Comparison of ENCODE assay signal across 18 mouse cellular contexts in the genomic region with DNA sequence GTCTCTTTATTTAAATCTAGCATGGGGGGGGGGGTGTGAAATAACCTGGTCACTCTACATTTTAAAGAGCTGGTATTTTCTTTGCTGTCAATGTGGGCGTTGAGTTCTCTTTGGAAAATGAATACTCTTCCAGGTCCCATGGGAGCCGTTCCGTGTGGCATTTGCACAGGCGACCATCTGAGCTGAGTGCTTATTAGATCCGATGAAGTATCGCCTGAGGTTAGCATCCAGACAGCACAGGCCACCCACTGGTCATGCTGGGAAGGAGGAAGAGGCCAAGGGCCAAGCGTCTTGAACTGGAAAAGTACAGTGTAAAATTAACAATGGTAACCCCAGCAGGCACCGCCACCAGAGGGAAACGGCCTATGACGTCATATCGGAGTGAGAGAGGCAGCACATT. TPM values are rescaled to one million over a fixed set of nuclear protein-coding genes. Genes with fewer than 3 reads are reported as not detected.
DNase-seq lines count a peak whose midpoint lies in the region; ATAC-seq and TF ChIP-seq lines count a peak whose summit lies in the region.
"Had no signal": no experiment of that assay in that cellular context is flagged by ENCODE, and none has a peak within 500 bp of the region (broad histone marks: within the 10 kb centered on the region; RNA-seq: fewer than 3 reads in every experiment).

No protein-coding gene starts in this region.

- no peak overlapping the region for H3K4me3 ChIP-seq in hindbrain, embryonic 11.5 days (ENCODE audit: low read depth, low read length)
- H3K4me3 ChIP-seq in hindbrain, embryonic 13.5 days, result no peak overlapping the region
- H3K4me3 ChIP-seq in testis, adult 2 months (ENCODE audit: control insufficient read depth, low read depth, low read length), result peak overlapping the region; percentile 56
- H3K4me3 ChIP-seq in thymus, adult 2 months (ENCODE audit: control insufficient read depth, insufficient read depth, low read length), result no peak overlapping the region
- H3K4me3 ChIP-seq in heart, adult 2 months, result no peak overlapping the region
- H3K4me3 ChIP-seq: forebrain, embryonic 12.5 days; midbrain, embryonic 12.5 days; stomach, embryonic 15.5 days had no signal

- DNase-seq in hindbrain, embryonic 11.5 days (ENCODE audit: low spot score), result peak; percentile 51
- no peak for DNase-seq in testis, postnatal 14 days (ENCODE audit: low spot score)
- peak; percentile 25 to 27 for DNase-seq in cerebellum, postnatal 25 days
- no peak for DNase-seq in thymus, adult 2 months
- DNase-seq in heart, adult 2 months, result no peak
- DNase-seq: gastrocnemius, postnatal 14 days; heart, postnatal 10 days; kidney, adult 2 months; lung, adult 2 months; lung, postnatal 4 days; spleen, adult 18-20 months; thymus, postnatal 14 days had no signal

- 55% methylated on average over 11 of the region's 11 CpGs for WGBS in hindbrain, embryonic 11.5 days
- WGBS in hindbrain, embryonic 13.5 days, result 43% methylated on average over 11 of the region's 11 CpGs
- 96% methylated on average over 11 of the region's 11 CpGs for WGBS in thymus, adult 2 months
- WGBS in heart, adult 2 months, result 64% methylated on average over 11 of the region's 11 CpGs

- H3K27ac ChIP-seq in hindbrain, embryonic 11.5 days (ENCODE audit: low read depth, low read length), result no peak overlapping the region
- no peak overlapping the region for H3K27ac ChIP-seq in hindbrain, embryonic 13.5 days
- H3K27ac ChIP-seq in testis, adult 2 months (ENCODE audit: control insufficient read depth, insufficient read depth, low read depth, low read length), result no peak overlapping the region
- H3K27ac ChIP-seq in thymus, adult 2 months (ENCODE audit: control insufficient read depth, insufficient read depth, low read length), result no peak overlapping the region
- no peak overlapping the region for H3K27ac ChIP-seq in heart, adult 2 months
- H3K27ac ChIP-seq: forebrain, embryonic 12.5 days; hindbrain, postnatal 0 days; midbrain, embryonic 12.5 days; stomach, embryonic 15.5 days had no signal

- H3K9ac ChIP-seq in hindbrain, embryonic 11.5 days (ENCODE audit: low read depth, low read length), result no peak overlapping the region
- no peak overlapping the region for H3K9ac ChIP-seq in hindbrain, embryonic 13.5 days
- no peak overlapping the region for H3K9ac ChIP-seq in heart, adult 2 months (ENCODE audit: low read depth, low read length)
- H3K9ac ChIP-seq: forebrain, embryonic 12.5 days; midbrain, embryonic 12.5 days; stomach, embryonic 15.5 days had no signal

- no peak overlapping the region for H3K4me2 ChIP-seq in hindbrain, embryonic 11.5 days (replicated peaks; ENCODE audit: low read depth, low read length)
- no peak overlapping the region for H3K4me2 ChIP-seq in hindbrain, embryonic 13.5 days
- H3K4me2 ChIP-seq: forebrain, embryonic 12.5 days; midbrain, embryonic 12.5 days; stomach, embryonic 15.5 days had no signal

- no peaks in the 10 kb centered on the region for H3K79me2 ChIP-seq in heart, adult 2 months (replicated peaks; ENCODE audit: control insufficient read depth, insufficient read depth, low read length)

- intact Hi-C loops in heart, adult 2 months (cut with DNase I), result no loop called here

- no peaks in the 10 kb centered on the region for H3K4me1 ChIP-seq in hindbrain, embryonic 11.5 days (replicated peaks; ENCODE audit: control insufficient read depth, insufficient read depth, low read length)
- peaks cover 3% of the 10 kb centered on the region; the same call in 1 of the 2 replicates for H3K4me1 ChIP-seq in hindbrain, embryonic 13.5 days (replicated peaks)
- peaks cover 2% of the 10 kb centered on the region; the same call in 1 of the 2 replicates for H3K4me1 ChIP-seq in testis, adult 2 months (ENCODE audit: control insufficient read depth, insufficient read depth, low read length)
- H3K4me1 ChIP-seq in thymus, adult 2 months (replicated peaks; ENCODE audit: control insufficient read depth, insufficient read depth, low read length), result no peaks in the 10 kb centered on the region
- H3K4me1 ChIP-seq in heart, adult 2 months (ENCODE audit: control insufficient read depth, insufficient read depth, low read length), result no peaks in the 10 kb centered on the region
- H3K4me1 ChIP-seq: forebrain, embryonic 12.5 days; midbrain, embryonic 12.5 days; stomach, embryonic 15.5 days had no signal

- ATAC-seq in hindbrain, embryonic 11.5 days (ENCODE audit: low FRiP score), result no peak
- no peak for ATAC-seq in hindbrain, embryonic 13.5 days (ENCODE audit: low FRiP score)
- ATAC-seq: hindbrain, postnatal 0 days had no signal

- no peak for TF ChIP-seq EP300 in heart, adult 2 months (IDR thresholded peaks at IDR 0.05; ENCODE audit: insufficient read depth, low read depth, low read length)

- no peaks in the 10 kb centered on the region for H3K36me3 ChIP-seq in hindbrain, embryonic 11.5 days (ENCODE audit: control insufficient read depth, insufficient read depth, low read length)
- H3K36me3 ChIP-seq in hindbrain, embryonic 13.5 days, result no peaks in the 10 kb centered on the region
- no peaks in the 10 kb centered on the region for H3K36me3 ChIP-seq in testis, adult 2 months (ENCODE audit: control insufficient read depth, insufficient read depth, low read length)
- H3K36me3 ChIP-seq in thymus, adult 2 months (ENCODE audit: control insufficient read depth, insufficient read depth, low read length), result no peaks in the 10 kb centered on the region
- H3K36me3 ChIP-seq in heart, adult 2 months (ENCODE audit: control insufficient read depth, insufficient read depth, low read length), result no peaks in the 10 kb centered on the region
- H3K36me3 ChIP-seq: forebrain, embryonic 12.5 days; midbrain, embryonic 12.5 days; stomach, embryonic 15.5 days had no signal

- no peak for TF ChIP-seq CTCF in testis, adult 2 months (IDR thresholded peaks at IDR 0.05; ENCODE audit: control insufficient read depth, insufficient read depth, insufficient replicate concordance, low read depth, low read length)
- TF ChIP-seq CTCF in thymus, adult 2 months (IDR thresholded peaks at IDR 0.05; ENCODE audit: borderline replicate concordance, control insufficient read depth, extremely low read depth, insufficient read depth, low read length, poor library complexity), result no peak
- no peak for TF ChIP-seq CTCF in heart, adult 2 months (IDR thresholded peaks at IDR 0.05)

- H3K9me3 ChIP-seq in hindbrain, embryonic 11.5 days (ENCODE audit: control insufficient read depth, low read length), result no peaks in the 10 kb centered on the region
- H3K9me3 ChIP-seq in hindbrain, embryonic 13.5 days, result no peaks in the 10 kb centered on the region
- H3K9me3 ChIP-seq: forebrain, embryonic 12.5 days; stomach, embryonic 15.5 days had no signal

- peak; percentile 18; the same call in 1 of the 2 replicates for TF ChIP-seq POLR2A in testis, adult 2 months (IDR thresholded peaks at IDR 0.05; ENCODE audit: control insufficient read depth, low read depth, low read length)
- TF ChIP-seq POLR2A in thymus, adult 2 months (IDR thresholded peaks at IDR 0.05; ENCODE audit: control insufficient read depth, extremely low read depth, insufficient read depth, low read length, poor library complexity), result no peak
- no peak for TF ChIP-seq POLR2A in heart, adult 2 months (IDR thresholded peaks at IDR 0.05; ENCODE audit: insufficient read depth, low read depth, low read length)

- H3K27me3 ChIP-seq in hindbrain, embryonic 11.5 days (ENCODE audit: control insufficient read depth, insufficient read depth, low read length), result no peaks in the 10 kb centered on the region
- H3K27me3 ChIP-seq in hindbrain, embryonic 13.5 days, result no peaks in the 10 kb centered on the region
- no peaks in the 10 kb centered on the region for H3K27me3 ChIP-seq in testis, adult 2 months (ENCODE audit: control insufficient read depth, insufficient read depth, low read length)
- no peaks in the 10 kb centered on the region for H3K27me3 ChIP-seq in thymus, adult 2 months (ENCODE audit: control insufficient read depth, insufficient read depth, low read length)
- no peaks in the 10 kb centered on the region for H3K27me3 ChIP-seq in heart, adult 2 months (ENCODE audit: control insufficient read depth, insufficient read depth, low read length)
- H3K27me3 ChIP-seq: forebrain, embryonic 12.5 days; midbrain, embryonic 12.5 days; stomach, embryonic 15.5 days had no signal

RNA-seq across cellular contexts. Expression of gene Creb5, which starts 24.7 kb away (rescaled TPM):
- 4.5 and 5.5 TPM in 2 replicates for polyA plus RNA-seq in hindbrain, embryonic 11.5 days (2014; fragmentation: Nextera tagmentation; extraction: Ambion mirVana)
- 4.1 and 5.9 TPM in 2 replicates for polyA plus RNA-seq in hindbrain, embryonic 13.5 days (2015; fragmentation: Nextera tagmentation; extraction: Ambion mirVana)
- polyA plus RNA-seq in testis, adult 2 months (2012; rRNA removed), result 0.26 and 0.37 TPM in 2 replicates
- 0.87 and 0.96 TPM in 2 replicates for polyA plus RNA-seq in thymus, adult 2 months (2012; rRNA removed)
- total RNA-seq in heart, adult 2 months (2021), result 1 to 10 TPM; 6.1 to 8.4 TPM
- 3.5 TPM in 2 replicates for polyA plus RNA-seq in heart, adult 2 months (2012; rRNA removed)

Comparison
In these comparisons a context has a peak if more than half of its experiments do, and no peak if none do; other contexts are left out.
1. DNase-seq: peak in hindbrain, embryonic 11.5 days (single experiment) and cerebellum, postnatal 25 days (2 of 2); none in testis, postnatal 14 days (single experiment), thymus, adult 2 months (single experiment) and heart, adult 2 months (0 of 2).